Mouse (Mus musculus): ENCODE measurements around the gene Plaur.

DNA sequence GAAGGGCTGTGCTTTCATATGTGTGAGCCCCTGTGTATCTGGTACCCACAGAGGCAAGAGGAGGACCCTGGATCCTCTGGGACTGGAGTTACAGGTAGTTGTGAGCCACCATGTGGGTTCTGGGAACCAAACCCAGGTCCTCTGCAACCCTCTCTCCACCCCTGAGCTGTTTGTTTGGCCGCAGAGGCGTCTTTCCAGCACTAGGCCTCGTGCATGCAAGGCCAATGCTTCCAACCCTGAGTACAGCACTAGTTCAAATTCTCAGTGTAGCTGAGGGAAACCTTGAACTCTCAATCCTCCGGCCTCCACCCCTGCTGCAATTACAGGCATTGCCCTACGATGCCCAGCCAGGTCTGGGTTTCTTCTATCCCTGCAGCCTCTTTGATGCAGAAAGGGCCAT lies 33.6 kb upstream of the Plaur start:
- TF ChIP-seq CTCF (IDR thresholded peaks at IDR 0.05; ENCODE audit: control insufficient read depth, insufficient read depth, insufficient read length) (no peak), MYOD1 (IDR thresholded peaks at IDR 0.05; ENCODE audit: control insufficient read depth, insufficient read length, low read depth) (no peak)

Data from C2C12 (cell line).